Comparison of ENCODE assay signal across 9 mouse cellular contexts in the genomic region with DNA sequence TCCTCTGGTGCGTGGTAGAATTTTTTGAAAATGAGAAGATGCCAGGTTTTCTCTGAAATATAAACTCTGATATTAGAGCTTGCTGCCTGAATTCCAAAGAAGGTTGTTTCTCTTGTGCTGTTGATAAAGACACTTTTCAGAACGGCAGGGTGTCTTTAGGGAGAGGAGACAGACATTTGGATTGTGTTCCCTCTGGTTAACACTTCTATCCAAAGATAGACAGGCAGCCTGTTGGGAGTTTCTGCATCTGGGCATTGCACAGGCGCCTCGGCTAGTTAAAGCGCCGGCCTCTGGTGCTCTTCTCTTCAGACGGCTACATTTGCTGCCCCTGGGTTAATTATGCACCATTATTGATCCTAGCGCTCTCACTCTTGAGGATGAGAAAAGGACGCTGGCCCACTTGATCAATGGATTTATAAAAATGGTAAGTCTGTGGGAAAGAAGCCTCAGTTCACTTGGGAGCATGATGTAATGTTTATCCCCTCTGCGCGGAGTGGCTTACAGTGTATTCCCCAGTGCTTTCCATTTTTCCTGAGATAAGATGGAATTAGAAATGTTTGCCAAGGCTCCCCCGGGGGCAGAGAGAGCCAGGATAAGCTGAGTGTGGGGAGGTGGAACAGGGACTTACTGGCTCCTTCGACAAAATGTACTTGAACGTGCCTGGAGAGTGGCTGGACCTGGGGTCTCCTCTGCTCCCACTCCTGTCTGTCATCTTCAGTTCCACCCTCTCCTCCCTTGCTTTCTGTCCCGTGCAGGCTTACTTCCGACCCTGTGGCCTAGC. TPM values are rescaled to one million over a fixed set of nuclear protein-coding genes. Genes with fewer than 3 reads are reported as not detected.
DNase-seq lines count a peak whose midpoint lies in the region; ATAC-seq lines count a peak whose summit lies in the region.
"Had no signal": no experiment of that assay in that cellular context is flagged by ENCODE, and none has a peak within 500 bp of the region (broad histone marks: within the 10 kb centered on the region; RNA-seq: fewer than 3 reads in every experiment).

No protein-coding gene starts in this region.

- peaks cover 35% of the 10 kb centered on the region; the same call in 1 of the 2 replicates for H3K36me3 ChIP-seq in heart, embryonic 10.5 days
- 0 out of 2 replicates have a peak, but pooled peaks cover 2% of the 10 kb centered on the region for H3K36me3 ChIP-seq in lung, embryonic 16.5 days (ENCODE audit: control insufficient read depth, insufficient read depth, low read length)
- H3K36me3 ChIP-seq in heart, embryonic 16.5 days (ENCODE audit: control insufficient read depth, insufficient read depth) = peaks cover 11% of the 10 kb centered on the region
- H3K36me3 ChIP-seq in midbrain, embryonic 16.5 days (ENCODE audit: control insufficient read depth, insufficient read depth, low read length) = peaks cover 23% of the 10 kb centered on the region

- H3K9ac ChIP-seq in lung, embryonic 16.5 days (ENCODE audit: low read length) = no peak overlapping the region
- no peak overlapping the region for H3K9ac ChIP-seq in heart, embryonic 16.5 days (ENCODE audit: low read length)
- 0 out of 2 replicates have a peak overlapping the region, but pooled peaks have one; percentile 20 for H3K9ac ChIP-seq in midbrain, embryonic 16.5 days (ENCODE audit: low read depth, low read length)

- ATAC-seq in lung, embryonic 16.5 days (ENCODE audit: low read depth) = peak; percentile 49; the same call in 1 of the 2 replicates
- peak; percentile 49 for ATAC-seq in heart, embryonic 16.5 days (replicated peaks; ENCODE audit: extremely low read depth, insufficient read depth, low FRiP score)
- ATAC-seq in midbrain, embryonic 16.5 days = peak; percentile 51; the same call in 1 of the 2 replicates

- peak; percentile 65 for DNase-seq in heart, adult 18-20 months
- no peak for DNase-seq in heart, embryonic 10.5 days (ENCODE audit: low spot score)
- no peak for DNase-seq in lung, postnatal 10 days
- DNase-seq in gastrocnemius, adult 8-10 months (ENCODE audit: low spot score in 2 of 2) = no peak
- no peak for DNase-seq in embryo, embryonic 10 days (ENCODE audit: low spot score)
- DNase-seq: lung, adult 2 months had no signal

- no peak overlapping the region for H3K4me3 ChIP-seq in heart, embryonic 10.5 days
- H3K4me3 ChIP-seq in lung, embryonic 16.5 days (ENCODE audit: low read length) = no peak overlapping the region
- no peak overlapping the region for H3K4me3 ChIP-seq in heart, embryonic 16.5 days (ENCODE audit: low read length)
- no peak overlapping the region for H3K4me3 ChIP-seq in midbrain, embryonic 16.5 days (ENCODE audit: low read depth, low read length)

- H3K27ac ChIP-seq in heart, embryonic 10.5 days = no peak overlapping the region
- H3K27ac ChIP-seq in lung, embryonic 16.5 days (ENCODE audit: low read length) = peak overlapping the region; percentile 20; the same call in 1 of the 2 replicates
- peak overlapping the region; percentile 68 for H3K27ac ChIP-seq in heart, embryonic 16.5 days (ENCODE audit: low read length)
- H3K27ac ChIP-seq in midbrain, embryonic 16.5 days (ENCODE audit: low read length) = peak overlapping the region; percentile 39; the same call in 1 of the 2 replicates

- H3K27me3 ChIP-seq in heart, embryonic 10.5 days (ENCODE audit: insufficient read depth, poor library complexity, severe bottlenecking) = no peaks in the 10 kb centered on the region
- no peaks in the 10 kb centered on the region for H3K27me3 ChIP-seq in lung, embryonic 16.5 days (ENCODE audit: control insufficient read depth, insufficient read depth, low read depth, low read length)
- no peaks in the 10 kb centered on the region for H3K27me3 ChIP-seq in heart, embryonic 16.5 days (ENCODE audit: control insufficient read depth, insufficient read depth, low read length)
- no peaks in the 10 kb centered on the region for H3K27me3 ChIP-seq in midbrain, embryonic 16.5 days (ENCODE audit: control insufficient read depth, insufficient read depth, low read depth, low read length)

- H3K4me1 ChIP-seq in heart, embryonic 10.5 days = 0 out of 2 replicates have a peak, but pooled peaks cover 6% of the 10 kb centered on the region
- H3K4me1 ChIP-seq in lung, embryonic 16.5 days (replicated peaks; ENCODE audit: control insufficient read depth, insufficient read depth, low read length) = peaks cover 11% of the 10 kb centered on the region
- peaks cover 7% of the 10 kb centered on the region for H3K4me1 ChIP-seq in heart, embryonic 16.5 days (ENCODE audit: control insufficient read depth, insufficient read depth, low read length)
- peaks cover 7% of the 10 kb centered on the region; the same call in 1 of the 2 replicates for H3K4me1 ChIP-seq in midbrain, embryonic 16.5 days (ENCODE audit: control insufficient read depth, insufficient read depth, low read length)

- H3K4me2 ChIP-seq in lung, embryonic 16.5 days (ENCODE audit: low read depth, low read length) = no peak overlapping the region
- H3K4me2 ChIP-seq in heart, embryonic 16.5 days (ENCODE audit: low read depth, low read length) = no peak overlapping the region
- H3K4me2 ChIP-seq in midbrain, embryonic 16.5 days (ENCODE audit: low read length) = no peak overlapping the region

- 60% methylated on average over 16 of the region's 16 CpGs for WGBS in heart, embryonic 10.5 days
- 43% methylated on average over 16 of the region's 16 CpGs for WGBS in lung, embryonic 16.5 days
- 49% methylated on average over 16 of the region's 16 CpGs for WGBS in heart, embryonic 16.5 days
- WGBS in midbrain, embryonic 16.5 days = 48% methylated on average over 16 of the region's 16 CpGs

- no peaks in the 10 kb centered on the region for H3K9me3 ChIP-seq in heart, embryonic 10.5 days
- H3K9me3 ChIP-seq in lung, embryonic 16.5 days (ENCODE audit: control insufficient read depth, low read length) = no peaks in the 10 kb centered on the region
- H3K9me3 ChIP-seq in heart, embryonic 16.5 days (replicated peaks; ENCODE audit: control insufficient read depth, low read length) = no peaks in the 10 kb centered on the region
- H3K9me3 ChIP-seq in midbrain, embryonic 16.5 days (replicated peaks; ENCODE audit: control insufficient read depth, low read length, poor library complexity, severe bottlenecking) = no peaks in the 10 kb centered on the region

RNA-seq across cellular contexts. Expression of a gene that starts 48.7 kb away (rescaled TPM):
- under 1 TPM; 0.10 to 0.59 TPM for total RNA-seq in heart, adult 18-20 months (2021)
- polyA plus RNA-seq in heart, embryonic 10.5 days (2016; fragmentation: Nextera tagmentation; extraction: Ambion mirVana) = 0.90 and 1.6 TPM in 2 replicates
- polyA plus RNA-seq in lung, embryonic 16.5 days (2015; fragmentation: Nextera tagmentation; extraction: Ambion mirVana) = 3.7 and 4.6 TPM in 2 replicates
- polyA plus RNA-seq in heart, embryonic 16.5 days (2015; fragmentation: Nextera tagmentation; extraction: Ambion mirVana) = 1.0 and 1.1 TPM in 2 replicates
- 4.7 and 4.8 TPM in 2 replicates for polyA plus RNA-seq in midbrain, embryonic 16.5 days (2015; fragmentation: Nextera tagmentation; extraction: Ambion mirVana)
- under 1 TPM in 2 of 4 experiments, not detected in 2; 0.12 to 0.32 TPM for total RNA-seq in gastrocnemius, adult 8-10 months (2022)

RNA-seq across cellular contexts. Expression of a gene that starts 49.2 kb away (rescaled TPM):
- 10 to 100 TPM; 12.3 to 12.6 TPM for total RNA-seq in heart, adult 18-20 months (2021)
- polyA plus RNA-seq in heart, embryonic 10.5 days (2016; fragmentation: Nextera tagmentation; extraction: Ambion mirVana) = 61.8 and 88.1 TPM in 2 replicates
- polyA plus RNA-seq in lung, embryonic 16.5 days (2015; fragmentation: Nextera tagmentation; extraction: Ambion mirVana) = 72.0 and 84.7 TPM in 2 replicates
- polyA plus RNA-seq in heart, embryonic 16.5 days (2015; fragmentation: Nextera tagmentation; extraction: Ambion mirVana) = 41.3 and 42.8 TPM in 2 replicates
- polyA plus RNA-seq in midbrain, embryonic 16.5 days (2015; fragmentation: Nextera tagmentation; extraction: Ambion mirVana) = 54.9 and 61.0 TPM in 2 replicates
- 10 to 100 TPM; 21.6 to 28.1 (median 26.1) TPM for total RNA-seq in gastrocnemius, adult 8-10 months (2022)

Comparison
In these comparisons a context has a peak if more than half of its experiments do, and no peak if none do; other contexts are left out.
1. DNase-seq: peak in heart, adult 18-20 months (2 of 2); none in heart, embryonic 10.5 days (single experiment), lung, postnatal 10 days (single experiment), gastrocnemius, adult 8-10 months (0 of 2) and embryo, embryonic 10 days (single experiment).
2. Peak in every context shown above with its lines, with median percentiles within 50 percentile points of each other: ATAC-seq.